Mouse (Mus musculus) testis, adult 10 weeks (tissue): Measurements from ENCODE around the gene Socs4. TPM values are rescaled to one million over a fixed set of nuclear protein-coding genes. Genes with fewer than 3 reads are reported as not detected.

Experiments
- polyA plus RNA-seq: library from polyadenylated mRNA; stranded (reverse); fragments of 350-450 nt; fragmentation: Illumina TruSeq; extraction: RNeasy Lipid Tissue Mini Kit (QIAGEN cat#74804); gene quantifications from one replicate; pipeline ENCODE4 v1.2.3, GENCODE M21; 2014; ENCODE audit warnings: low read depth, low replicate concordance

Gene Socs4
- polyA plus RNA-seq = 8.3 TPM

DNA sequence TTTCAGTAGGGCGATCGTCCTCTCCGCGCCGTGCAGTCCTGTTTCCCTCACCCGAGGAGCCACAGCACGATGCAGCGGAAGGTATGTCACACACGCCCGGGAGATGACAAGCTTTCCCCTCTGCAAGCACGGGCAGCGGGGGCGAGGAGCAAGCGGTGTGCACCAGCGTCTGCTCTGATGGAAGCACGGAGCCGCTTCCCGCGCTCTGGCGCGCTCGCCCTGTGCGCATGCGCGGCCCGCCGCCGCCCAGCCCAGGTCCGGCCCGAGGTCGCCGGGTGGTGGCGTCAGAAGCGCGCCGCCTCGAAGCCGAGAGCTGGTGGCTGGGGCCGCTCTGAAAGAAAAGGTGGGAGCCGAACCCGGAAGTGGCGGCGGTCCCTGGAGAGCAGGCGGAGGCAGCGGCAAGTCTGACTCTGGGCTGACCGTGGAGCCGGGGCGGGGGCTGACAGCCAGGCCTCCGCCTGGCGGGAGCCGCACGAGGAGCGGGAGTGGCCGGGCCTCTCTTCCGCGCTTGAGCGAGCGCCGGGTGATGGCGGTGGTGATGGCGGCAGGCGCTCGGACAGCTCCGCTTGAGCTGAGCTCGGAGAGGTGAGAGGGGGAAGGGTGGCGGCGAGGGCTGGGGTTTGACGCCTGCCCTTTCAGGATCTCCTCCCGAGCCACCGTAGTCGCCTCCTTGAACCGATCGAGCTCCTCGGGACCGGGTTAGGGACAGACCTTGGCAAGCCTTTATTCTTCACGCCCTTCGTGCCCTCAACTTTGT is at the start of gene Socs4, which contains the start of gene Wdhd1:
Socs4 (plus strand) TSS at position 295 of the 757 bp plus-strand sequence.
Wdhd1 (minus strand) TSS at position 221 of the 757 bp plus-strand sequence.

DNA sequence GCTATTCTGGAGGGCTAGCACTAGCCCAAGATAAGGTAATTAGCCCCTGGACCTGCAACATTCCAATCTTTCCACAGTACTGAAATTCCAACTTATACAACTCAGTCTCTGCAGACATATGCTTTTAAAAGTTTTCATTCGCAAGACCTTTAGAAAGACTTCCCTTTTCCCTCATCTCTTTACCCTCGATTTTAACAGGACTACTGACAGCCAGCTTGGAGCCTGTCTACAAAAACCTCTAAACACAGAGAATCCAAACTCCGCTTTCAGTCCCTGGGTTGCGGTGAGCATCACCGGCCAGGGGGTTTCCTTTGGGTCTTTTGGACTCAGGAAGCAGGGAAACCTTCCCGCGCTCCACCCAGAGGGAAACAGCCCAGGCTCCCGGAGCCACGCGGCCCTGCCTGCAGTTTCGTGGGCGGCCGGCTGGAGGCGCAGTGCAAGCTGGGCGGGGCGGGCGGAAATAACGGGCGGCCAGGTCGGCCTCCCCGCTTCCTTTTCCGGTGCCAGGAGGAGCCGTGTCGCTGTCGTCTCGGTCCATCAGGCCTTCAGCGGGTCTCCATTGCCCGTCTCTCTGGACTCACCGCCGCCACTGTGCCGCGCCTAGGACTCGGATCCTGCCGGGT is 21.2 kb downstream of the Socs4 start, which contains the start of gene Mapk1ip1l:
Mapk1ip1l (plus strand) TSS at position 482 of the 623 bp plus-strand sequence.

Other genes starting within 250 kb of the Socs4 start
- gene Gch1, start 87.5 kb upstream of the Socs4 start, polyA plus RNA-seq = 0.46 TPM
- gene Wdhd1, start 74 bp upstream of the Socs4 start, polyA plus RNA-seq = 27.1 TPM
- gene Mapk1ip1l, start 21.3 kb downstream of the Socs4 start, polyA plus RNA-seq = 22.1 TPM
- gene Lgals3, start 90.8 kb downstream of the Socs4 start, polyA plus RNA-seq = 3.5 TPM
- 9.7 TPM for gene Dlgap5, start 141.5 kb downstream of the Socs4 start, polyA plus RNA-seq
- 40.3 TPM for gene Fbxo34, start 173.5 kb downstream of the Socs4 start, polyA plus RNA-seq